Mouse (Mus musculus) CD4-positive helper T cell, adult 2 months (primary cell): ENCODE measurements at regions not wholly inside any gene's neighbourhood (a gene's known extent, or its start where the extent isn't known, plus 50 kb on each side); places are given as distances from the start of the nearest gene placed in this dataset.

Experiments used
- DNase-seq: peaks from one replicate; pipeline ENCODE4 v3.0.0-alpha.2; 2012; ENCODE audit warnings: low read depth, missing footprints, low spot score

- DNase-seq, result no peak
Measured at GRCm38 (mm10) chr2:94248948-94249347, 91.2 kb upstream of the Hsd17b12 start.

DNA sequence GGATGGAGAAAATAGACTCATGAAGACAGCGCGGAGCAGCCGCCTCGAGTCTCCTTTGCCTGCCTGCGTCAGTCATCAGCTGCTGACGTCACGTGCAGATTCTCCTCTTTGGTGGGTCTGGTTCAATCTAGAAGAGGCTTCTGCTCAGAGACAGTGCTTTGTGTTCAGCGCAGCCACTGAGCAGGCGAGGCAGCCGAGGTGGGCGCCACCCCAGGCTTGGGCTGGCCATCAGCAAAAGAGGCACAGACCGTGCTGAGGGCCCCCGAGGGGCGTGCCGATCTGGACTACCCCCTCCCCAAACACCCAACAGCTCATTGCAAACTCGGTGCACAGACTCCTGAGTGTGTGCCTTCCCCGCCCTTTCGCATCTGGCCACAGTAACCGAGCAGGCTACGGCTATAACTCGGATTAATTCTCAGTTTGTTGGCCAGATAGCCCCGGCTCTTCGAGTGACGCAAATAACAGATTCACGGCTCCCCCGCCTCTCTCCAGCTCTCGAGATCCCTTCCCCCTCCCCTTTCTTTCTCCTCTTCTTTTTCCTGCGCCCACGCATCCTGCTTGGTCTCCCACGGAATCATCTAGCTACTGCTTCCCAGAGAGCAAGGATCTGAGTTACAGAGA, 89.2 kb upstream of the Hsd17b12 start:
- no peak for DNase-seq

DNA sequence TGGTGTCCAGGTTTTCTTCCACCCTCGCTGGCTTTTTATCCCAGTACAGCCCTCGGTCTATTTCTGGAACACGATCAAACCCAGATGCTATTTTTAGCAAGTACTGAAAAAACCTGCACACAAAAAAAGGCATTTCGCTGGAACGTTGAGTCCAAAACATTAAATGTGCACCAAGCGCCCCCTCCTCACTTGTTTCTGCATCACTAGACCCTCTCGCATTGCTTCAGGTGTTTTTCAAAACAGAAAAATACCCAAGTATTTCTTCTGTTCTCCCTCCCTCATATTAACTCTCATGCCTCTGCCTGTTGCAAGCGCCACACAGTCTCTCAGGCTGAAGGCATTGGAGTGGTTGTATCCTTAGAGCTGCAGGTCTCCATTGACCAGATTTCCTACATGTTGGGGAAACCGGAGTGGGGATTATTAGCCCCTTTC, 88.4 kb upstream of the Hsd17b12 start:
- no peak for DNase-seq

GRCm38 (mm10) chr2:94245305-94245959, 87.7 kb upstream of the Hsd17b12 start:
- DNase-seq, result peak; percentile 46

DNA sequence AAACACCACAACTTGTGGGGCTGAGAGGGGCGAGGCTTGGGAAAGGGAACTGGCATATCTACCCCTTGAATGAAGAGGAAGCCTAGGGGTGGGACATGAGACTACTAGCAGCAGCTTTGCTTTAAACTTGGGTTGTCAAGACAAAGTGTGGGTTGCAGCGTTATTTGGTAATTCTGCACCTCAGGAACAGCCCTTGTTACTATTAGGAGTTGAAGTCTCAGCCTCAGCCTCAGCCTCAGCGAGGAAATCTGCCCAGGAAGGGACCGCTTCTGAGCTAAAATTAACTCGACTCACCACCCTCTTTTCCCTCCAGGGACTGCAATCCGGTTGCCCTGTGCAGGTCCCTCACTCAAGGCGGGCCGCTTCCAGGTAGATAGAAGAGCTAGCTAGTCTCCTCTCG, 86.4 kb upstream of the Hsd17b12 start:
- no peak for DNase-seq

- DNase-seq, result no peak
Measured at GRCm38 (mm10) chr2:94243053-94243916, 85.5 kb upstream of the Hsd17b12 start.

DNA sequence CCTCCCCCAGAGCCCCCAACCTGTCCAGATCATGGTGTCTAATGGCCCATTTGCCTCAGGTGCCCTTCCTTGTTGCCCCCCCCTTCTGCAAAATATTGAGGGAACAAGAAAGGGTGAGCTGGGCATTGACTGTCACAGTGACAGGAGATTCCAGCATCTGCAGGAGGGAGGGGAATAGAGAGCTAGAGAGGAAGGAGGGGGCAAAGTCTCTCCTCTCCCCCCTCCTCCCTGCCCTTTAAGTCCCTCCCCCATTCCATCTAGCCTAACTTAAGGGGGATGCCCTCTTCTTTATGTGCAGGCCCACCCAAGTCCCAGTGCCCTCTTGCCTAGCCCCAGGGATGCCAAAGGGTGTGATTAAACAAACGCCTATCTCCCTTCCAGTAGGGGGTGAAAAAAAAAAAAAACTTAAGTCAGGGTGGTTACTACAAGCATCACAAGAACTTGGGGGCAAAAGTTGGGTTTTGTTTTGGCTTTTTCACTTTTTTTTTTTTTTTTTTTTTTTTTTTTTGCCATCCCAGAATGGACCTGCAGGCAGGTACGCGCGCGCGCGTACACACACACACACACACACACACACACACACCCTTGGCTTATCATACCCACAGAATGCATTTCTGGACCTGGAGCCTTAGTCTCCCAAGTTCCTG, 84.8 kb upstream of the Hsd17b12 start:
- DNase-seq, result no peak

- DNase-seq, result no peak
Measured at GRCm38 (mm10) chr2:94242051-94242397, 84.3 kb upstream of the Hsd17b12 start.

DNA sequence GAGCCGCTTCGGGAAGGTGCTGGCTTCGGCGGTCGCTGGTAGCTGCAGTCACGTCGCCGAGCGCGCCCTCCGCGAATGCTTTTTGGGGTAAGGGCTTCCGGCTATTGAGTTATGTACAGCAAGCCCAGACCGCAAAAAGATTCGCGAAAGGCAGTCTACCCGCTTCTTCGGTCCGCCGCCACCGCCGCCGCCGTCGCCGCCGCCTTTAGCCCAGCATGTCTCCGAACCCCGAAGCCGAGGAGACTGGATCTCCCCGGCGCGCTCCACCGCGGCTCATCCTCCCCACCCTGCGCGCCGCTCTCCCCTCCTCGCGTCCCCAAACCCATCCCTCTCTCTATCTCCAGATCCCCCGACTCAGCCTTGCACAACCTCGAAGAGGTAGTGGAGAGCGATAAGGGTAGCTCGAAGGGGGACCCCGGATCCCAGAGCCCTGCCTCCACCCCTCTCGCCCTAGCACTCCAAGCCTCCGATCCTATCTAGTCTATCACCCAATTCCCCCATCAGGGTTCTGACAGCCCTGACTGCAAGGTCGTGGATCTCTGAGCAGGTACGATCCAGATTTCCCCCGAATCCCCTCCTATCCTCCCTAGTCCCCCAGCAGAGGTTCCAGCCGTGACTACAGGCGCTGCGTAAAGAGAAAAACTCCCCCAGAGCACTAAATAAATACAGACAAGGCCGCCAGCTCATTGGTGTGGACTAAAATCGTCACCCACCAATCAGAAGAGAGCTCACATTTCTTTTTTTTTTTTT, 83.7 kb upstream of the Hsd17b12 start:
- no peak for DNase-seq

DNA sequence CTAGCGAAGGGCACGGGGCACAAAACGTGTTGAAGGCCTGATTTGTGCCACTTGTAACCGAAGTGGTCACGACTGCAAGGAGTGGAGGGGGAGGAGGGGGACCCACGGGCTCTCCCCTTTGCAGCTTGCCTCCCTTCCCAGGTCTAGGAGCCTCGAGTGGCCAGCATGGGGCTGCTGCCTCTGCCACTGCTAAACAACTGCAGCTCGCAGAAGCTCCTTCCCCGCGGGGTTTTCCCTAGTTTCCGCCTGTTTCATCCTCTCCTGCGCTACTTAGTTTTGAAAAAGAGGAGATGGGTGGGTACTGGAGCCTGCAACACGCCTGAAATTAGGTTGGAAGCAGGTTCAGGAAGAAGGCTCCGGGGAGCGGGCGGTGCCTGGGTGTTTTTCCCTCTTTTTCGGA, 82.6 kb upstream of the Hsd17b12 start:
- no peak for DNase-seq

DNA sequence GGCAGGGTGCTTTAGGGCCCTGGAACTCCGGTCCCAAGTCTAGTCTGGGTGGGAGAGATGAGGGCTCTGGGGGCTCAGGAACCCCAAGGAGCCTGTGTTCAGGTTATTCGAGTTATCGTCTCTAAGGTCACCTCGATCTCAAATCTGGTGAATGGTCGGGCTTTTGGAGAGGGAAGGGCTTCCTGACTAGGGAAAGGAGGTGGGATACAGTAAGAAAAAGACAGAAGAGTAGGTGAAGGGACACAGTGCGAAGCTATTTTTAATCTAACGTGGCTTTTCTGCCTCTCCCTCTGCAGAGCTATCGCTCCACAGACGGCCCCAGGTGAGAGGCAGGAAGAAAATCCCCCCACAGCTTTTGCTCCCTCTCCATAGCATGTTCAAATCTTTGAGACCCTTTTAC, 81.8 kb upstream of the Hsd17b12 start:
- no peak for DNase-seq

GRCm38 (mm10) chr2:94236479-94236878, 78.7 kb upstream of the Hsd17b12 start:
- no peak for DNase-seq

GRCm38 (mm10) chr2:94233597-94233996, 75.8 kb upstream of the Hsd17b12 start:
- no peak for DNase-seq

DNA sequence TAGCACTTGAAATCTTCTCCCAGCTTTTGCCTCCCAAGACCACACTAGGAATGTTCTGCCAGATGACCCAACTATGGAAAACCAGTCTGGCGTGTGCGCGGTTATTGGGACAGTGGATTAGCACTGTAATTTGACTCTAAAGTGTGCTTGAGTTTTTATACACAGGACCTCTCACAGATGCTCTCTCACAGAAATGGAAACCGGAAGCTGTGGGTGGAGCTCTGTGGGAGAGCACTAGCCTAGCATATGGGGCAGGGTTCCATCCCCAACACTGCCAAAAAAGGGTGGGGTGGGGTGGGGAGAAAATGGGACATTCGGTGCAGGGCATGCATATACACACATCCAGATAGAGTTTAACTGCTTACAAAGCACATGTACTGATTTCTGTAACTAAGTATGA, 61.7 kb upstream of the Hsd17b12 start:
- DNase-seq, result no peak

DNA sequence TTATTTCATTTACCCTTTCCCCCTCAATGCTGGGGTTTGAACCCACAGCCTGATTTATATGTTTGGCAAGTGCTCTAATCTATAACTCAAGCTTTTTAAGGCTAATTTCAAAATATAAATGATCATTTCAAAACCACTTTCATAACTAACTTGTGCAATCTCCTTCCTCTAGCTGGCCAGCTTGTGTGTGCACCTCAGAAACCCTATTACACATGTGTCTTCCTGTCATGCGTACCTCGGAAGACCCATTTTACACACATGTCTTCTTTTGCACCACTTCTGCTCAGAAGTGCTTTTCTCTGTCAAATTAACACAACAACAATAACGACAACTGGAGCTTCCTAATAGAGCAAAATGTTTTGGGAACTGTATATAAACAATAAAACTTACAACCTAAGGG, 59.7 kb upstream of the Hsd17b12 start:
- no peak for DNase-seq

GRCm38 (mm10) chr2:94215455-94215854, 57.7 kb upstream of the Hsd17b12 start:
- DNase-seq, result no peak
